Mouse (Mus musculus): Measurements from ENCODE around the gene Mtor.

The Mtor gene

GRCm38 (mm10) chr4:148533613-148534328 lies 85.4 kb downstream of the Mtor start:
- peak; percentile 15 for DNase-seq

DNA sequence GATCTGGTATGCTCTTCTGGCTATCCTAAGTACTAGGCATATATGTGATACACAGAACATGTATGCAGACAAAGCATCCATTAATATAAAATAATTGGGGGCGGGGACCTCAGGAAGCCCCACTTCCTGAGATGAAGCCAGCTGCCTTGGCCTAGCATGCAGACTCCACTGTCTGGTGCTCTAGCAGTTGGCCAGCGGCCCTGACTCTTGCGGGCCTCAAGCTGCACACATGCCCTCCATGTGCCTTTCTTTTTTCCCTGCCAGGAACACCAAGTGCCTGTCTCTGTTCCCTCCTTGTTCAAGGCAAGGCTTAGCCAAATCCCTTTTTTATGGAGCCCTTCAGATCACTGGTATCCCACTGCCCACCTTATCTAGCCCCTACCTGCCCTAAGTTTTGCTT lies 87.5 kb downstream of the Mtor start:
- no peak for DNase-seq

- no peak for DNase-seq
These were observed 100.7 kb downstream of the Mtor start for GRCm38 (mm10) chr4:148549106-148549505.

GRCm38 (mm10) chr4:148557766-148558165 lies 109.4 kb downstream of the Mtor start:
- no peak for DNase-seq

DNA sequence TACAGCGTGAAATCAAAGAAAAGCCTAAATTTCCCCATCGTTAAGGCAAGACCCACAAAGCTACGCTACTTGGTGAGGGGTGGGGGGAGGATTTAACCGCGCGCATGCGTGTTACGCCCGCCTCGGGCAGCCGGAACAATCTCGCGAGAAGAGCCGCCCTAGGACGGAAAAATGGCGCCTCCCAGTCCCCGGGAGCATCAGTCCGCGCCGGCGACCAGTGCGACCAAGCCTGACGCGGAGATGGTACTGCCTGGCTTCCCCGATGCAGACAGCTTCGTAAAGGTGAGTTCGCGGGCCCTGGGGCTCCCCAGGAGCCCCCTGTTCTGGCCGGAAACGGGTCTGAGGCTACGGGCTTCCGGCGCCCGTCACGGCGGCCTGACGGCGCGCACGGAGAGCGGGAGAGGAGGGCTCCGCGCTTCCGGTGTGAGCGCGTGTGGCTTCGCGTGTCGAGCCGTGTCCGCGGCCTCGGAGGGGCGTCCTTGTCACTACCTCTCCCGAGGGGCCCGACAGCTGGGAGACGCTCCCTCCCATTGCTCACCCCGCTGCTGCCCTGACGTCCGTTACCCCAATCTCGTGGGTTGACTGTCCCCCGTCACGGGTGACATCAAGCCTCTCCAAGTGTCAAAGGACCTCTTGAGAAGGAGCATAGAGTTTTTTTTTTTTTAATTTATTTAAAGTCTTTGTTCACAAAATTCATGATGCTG lies 110.0 kb downstream of the Mtor start, which contains the start of gene Exosc10:
TSS of gene Exosc10 (plus strand) at position 133 of the 704 bp plus-strand sequence.
- peak; percentile 86 for DNase-seq

- DNase-seq, result no peak
These were observed 114.3 kb downstream of the Mtor start for GRCm38 (mm10) chr4:148562676-148563075.

DNA sequence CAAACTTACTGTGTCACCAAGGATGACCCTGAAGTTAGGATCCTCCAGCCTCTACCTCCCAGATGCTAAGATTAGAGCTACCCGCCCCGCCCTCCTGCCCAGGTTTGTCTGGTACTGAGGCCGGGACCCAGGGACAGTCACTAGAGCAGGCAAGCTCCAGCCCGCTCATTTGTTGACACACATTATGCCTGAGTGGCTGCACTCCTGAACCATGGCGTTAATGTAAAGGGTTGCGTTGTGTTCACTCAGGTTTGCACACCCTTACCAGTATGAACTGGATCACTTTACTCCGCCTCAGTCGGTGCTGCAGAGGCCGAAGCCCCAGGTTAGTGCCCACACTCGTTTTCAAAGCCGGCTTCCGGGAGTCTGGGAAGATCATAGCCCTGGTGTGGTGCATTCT lies 115.2 kb downstream of the Mtor start:
- DNase-seq, result no peak

- DNase-seq, result no peak
These were observed 121.7 kb downstream of the Mtor start for GRCm38 (mm10) chr4:148570138-148570537.

GRCm38 (mm10) chr4:148570693-148571295 lies 122.4 kb downstream of the Mtor start:
- no peak for DNase-seq

- no peak for DNase-seq
These were observed 124.8 kb downstream of the Mtor start for GRCm38 (mm10) chr4:148573222-148573621.

- no peak for DNase-seq
These were observed 132.4 kb downstream of the Mtor start for GRCm38 (mm10) chr4:148580765-148581164.

DNA sequence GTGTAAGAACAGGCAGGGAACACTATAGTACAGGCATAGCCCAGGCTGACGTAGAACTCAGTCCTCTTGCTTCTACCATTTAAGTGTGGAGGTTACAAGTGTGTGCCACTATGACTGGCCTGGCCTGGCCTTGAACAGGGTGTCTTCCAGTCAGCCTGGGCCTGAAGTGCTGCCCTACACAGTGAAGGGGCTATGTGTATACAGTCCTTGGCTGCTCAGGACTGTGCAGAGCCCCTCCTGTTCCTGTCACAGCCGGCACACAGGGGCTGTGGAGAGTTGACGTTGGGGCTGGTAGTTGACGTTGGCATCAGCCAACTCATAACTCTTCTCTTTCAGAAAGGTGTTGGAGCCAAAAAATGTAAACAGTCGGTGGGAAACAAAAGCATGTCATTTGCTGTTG lies 133.0 kb downstream of the Mtor start:
- DNase-seq, result no peak

GRCm38 (mm10) chr4:148583257-148583656 lies 134.8 kb downstream of the Mtor start:
- no peak for DNase-seq

- DNase-seq, result no peak
These were observed 138.2 kb downstream of the Mtor start for GRCm38 (mm10) chr4:148586648-148587047.

GRCm38 (mm10) chr4:148588793-148589192 lies 140.4 kb downstream of the Mtor start:
- no peak for DNase-seq

DNA sequence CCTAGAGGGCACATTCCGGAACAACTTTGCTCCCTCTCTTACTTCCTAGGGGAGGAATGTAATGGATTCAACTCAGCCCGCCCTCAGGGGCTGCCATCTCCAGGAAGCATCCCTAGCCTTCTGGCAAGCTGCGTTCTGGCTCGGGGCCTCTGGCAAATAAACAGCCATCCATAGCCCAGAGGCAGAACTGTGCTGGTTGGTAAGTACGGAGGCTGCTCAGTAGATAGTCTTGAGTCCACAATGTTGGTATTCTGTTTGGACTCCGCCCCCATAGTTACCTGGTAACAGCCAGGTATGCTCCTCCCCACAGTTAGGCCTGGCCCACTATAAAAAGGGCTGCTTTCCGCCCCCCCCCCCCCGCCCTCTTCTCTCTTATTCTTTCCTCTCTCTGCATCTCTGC lies 141.2 kb downstream of the Mtor start:
- peak; percentile 46 for DNase-seq

GRCm38 (mm10) chr4:148590421-148591170 lies 142.2 kb downstream of the Mtor start:
- DNase-seq, result no peak

- DNase-seq, result peak; percentile 98
These were observed 142.8 kb downstream of the Mtor start, which contains the start of gene Srm for GRCm38 (mm10) chr4:148591171-148591630. TSS of gene Srm (plus strand) at chr4:148591503.

DNA sequence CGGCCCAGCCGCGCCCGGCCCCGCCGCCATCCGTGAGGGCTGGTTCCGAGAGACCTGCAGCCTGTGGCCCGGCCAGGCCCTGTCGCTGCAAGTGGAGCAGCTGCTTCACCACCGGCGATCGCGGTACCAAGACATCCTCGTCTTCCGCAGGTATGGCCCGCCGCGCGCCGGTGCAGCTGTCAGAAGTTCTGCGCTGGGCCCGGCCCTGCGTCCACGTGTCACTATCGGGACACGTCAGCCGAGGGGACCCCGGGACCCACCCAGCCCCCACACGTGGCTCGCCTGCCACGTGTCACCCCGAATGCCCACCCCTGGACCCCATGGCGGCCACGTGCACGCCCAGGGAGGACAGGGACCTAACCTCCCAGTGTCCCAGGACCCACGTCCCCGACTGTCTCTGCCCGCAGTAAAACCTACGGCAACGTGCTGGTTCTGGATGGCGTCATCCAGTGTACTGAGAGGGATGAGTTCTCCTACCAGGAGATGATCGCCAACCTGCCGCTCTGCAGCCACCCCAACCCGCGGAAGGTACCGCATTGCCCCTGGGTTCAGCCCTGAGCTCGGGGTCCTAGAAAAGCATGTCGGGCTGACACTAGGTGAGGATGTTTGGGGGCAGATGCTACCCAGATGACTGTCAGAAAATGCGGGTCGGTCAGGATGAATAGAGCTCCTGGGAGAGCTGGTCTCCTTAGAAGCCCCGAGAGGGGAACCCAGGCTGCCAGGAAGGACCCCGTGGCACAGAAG lies 143.4 kb downstream of the Mtor start:
- no peak for DNase-seq

DNA sequence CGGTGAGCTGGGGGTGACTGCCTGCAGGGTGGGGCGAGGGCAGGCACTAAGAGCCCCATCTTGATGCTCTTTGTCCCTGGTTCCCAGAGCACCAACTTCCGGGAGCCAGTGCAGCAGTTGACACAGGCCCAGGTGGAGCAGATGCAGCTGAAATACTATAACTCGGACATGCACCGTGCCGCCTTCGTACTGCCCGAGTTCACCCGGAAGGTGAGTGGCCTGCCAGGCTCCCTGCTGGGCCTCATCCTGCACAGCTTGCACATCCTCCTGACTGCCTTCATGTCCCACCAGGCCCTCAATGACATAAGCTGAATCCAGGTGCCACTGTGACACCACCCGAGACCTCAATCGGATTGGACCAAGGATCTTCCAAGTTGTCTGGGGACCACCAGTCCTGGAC lies 145.6 kb downstream of the Mtor start:
- DNase-seq, result no peak

DNA sequence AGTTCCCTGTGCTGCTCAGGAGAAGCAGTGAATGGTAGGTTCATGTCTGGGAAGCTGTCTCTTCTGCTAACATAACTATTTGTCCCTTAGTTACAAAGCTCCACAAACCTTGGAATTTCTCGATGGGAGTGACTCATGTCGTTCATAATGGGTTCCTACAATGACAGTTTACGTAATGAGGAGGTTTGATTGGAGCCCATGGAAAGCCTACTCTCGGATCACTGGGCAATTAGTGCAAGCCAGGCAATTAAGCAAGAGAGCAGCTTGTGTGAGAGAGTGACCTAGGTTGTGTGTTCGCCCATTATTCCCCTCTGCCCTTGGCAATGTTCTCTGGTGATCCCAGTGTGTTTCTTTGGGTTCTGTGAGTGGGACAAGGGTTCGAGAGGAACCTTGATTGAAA lies 147.5 kb downstream of the Mtor start:
- no peak for DNase-seq

DNA sequence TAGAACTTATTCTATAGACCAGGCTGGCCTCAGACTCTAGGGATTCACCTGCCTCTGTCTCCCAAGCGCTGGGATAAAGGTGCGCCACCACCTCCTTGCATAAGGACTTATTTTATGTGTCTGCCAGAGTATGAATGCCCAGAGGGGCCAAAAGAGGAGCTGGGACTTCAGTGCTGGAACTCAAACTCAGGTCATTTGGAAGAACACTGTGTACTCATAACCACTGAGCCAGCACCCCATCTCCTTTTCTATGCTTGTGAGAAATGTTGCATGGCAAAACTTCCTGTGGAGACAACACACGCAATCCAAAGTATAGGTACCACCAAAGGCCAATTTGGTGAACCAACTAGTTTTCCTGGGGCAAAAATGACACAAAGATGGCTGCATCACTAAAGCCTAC lies 148.3 kb downstream of the Mtor start:
- DNase-seq, result no peak
